Mouse (Mus musculus): ENCODE results near the gene Rps8. TPM values are rescaled to one million over a fixed set of nuclear protein-coding genes. Genes with fewer than 3 reads are reported as not detected.

Gene Rps8
- total RNA-seq, 2 experiments from 2014 or later, result 576 to 601 TPM

- DNase-seq (ENCODE audit: low spot score in 2 of 2), result no peak
Observed at GRCm38 (mm10) chr4:117148815-117149214, 7.2 kb downstream of the Rps8 start.

DNA sequence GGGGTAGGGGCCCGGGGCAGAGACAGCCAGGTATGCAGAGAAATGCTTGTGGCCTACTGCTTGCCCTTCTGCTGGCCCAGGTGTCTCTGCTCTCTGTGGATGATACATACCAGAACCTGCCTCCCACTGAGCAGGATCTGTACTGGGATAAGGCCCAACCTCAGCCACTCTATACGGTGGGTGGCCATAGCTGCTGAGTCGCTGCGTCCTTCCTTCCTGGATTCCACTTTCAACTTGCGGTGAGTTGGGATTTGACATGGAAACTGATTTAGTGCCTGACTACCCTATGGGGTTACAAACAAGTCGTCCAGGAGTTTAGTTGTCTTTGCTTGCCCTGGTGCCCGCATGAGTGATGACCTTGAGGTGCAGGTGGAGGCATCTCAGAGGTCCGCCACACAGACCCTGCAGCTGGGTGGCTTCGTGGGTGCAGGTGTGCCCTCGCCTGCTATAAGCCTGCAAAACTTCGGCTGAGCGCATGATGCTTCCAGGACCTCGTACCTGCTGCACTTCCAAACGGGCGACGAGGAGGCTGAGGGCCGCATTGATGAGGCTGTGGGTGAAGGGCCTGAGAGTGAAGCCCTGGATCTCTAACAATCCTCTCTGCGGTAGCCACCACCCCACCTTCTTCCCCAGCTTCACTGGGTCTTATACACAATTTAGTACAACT is 7.9 kb downstream of the Rps8 start:
- DNase-seq (ENCODE audit: low spot score in 2 of 2), result no peak

DNA sequence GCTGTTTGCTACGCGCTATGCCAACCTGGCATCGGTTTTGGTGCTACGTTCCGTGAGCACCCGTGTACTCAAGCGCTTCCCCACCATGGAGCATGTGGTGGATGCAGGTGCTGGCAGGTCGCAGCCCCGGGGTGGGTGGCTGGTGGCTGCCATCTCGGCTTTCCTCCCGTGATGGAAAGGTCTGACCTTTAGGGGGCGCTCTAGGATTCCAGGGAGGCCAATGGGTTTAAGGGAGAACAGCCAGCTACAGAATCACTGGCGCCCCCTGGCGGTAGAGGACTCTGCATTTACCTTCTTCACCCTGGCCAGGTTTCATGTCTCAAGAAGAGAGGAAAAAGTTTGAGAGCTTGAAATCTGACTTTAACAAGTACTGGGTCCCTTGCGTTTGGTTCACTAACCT is 9.9 kb downstream of the Rps8 start:
- DNase-seq (ENCODE audit: low spot score in 2 of 2), result peak; percentile 64 to 87

DNA sequence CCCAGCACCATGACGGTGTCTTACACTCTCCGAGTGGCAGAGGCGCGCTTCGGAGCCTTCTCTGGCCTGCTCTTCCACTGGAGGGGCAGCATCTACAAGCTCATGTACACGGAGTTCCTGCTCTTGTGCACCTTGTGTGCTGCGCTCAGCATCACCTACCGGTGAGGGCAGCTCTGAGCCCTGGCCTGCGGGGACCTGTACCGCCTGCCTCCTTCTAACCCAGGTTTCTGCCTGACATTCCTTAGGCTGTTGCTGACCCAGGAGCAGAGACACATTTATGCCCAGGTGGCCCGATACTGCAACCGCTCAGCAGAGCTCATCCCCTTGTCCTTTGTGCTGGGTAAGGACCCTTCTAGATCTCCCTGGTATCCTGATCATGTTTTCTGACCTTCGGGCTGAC is 10.8 kb downstream of the Rps8 start:
- DNase-seq (ENCODE audit: low spot score in 2 of 2), result no peak

DNA sequence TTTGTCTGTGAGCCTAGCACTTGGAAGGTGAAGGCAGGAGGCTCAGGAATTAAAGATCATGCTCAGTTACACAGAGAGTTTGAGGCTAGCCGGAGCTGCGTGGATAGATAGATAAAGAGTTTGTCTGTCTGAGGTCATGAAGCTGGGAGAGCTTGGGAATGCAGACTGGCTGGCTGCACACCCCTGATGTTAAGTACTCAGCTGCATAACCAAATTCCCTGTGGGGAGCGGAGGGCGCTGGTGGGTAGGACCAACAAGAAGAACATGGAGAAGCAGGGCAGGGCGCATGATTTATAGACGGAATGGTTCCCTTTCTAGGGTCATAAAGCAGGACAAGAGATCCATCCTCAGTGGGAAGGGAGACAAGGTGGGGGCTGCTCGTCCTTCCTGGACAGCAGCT is 13.0 kb downstream of the Rps8 start:
- no peak for DNase-seq (ENCODE audit: low spot score in 2 of 2)

DNA sequence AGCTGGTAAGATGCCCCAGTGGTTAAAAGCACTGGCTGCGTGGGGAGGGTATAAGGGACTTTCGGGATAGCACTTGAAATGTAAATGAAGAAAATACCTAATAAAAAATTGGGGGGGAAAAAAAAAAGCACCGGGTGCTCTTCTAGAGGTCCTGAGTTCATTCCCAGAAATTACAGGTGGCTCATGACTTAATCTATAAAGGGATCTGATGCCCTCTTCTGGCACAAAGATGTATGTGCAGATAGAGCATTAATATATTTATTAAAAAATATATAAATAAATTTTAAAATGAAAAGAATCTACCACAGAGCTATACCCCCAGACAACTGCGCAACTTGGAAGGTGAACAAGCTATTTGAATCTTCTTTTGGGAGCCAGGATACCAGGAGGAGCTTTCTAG is 15.4 kb downstream of the Rps8 start:
- no peak for DNase-seq (ENCODE audit: low spot score in 2 of 2)

DNA sequence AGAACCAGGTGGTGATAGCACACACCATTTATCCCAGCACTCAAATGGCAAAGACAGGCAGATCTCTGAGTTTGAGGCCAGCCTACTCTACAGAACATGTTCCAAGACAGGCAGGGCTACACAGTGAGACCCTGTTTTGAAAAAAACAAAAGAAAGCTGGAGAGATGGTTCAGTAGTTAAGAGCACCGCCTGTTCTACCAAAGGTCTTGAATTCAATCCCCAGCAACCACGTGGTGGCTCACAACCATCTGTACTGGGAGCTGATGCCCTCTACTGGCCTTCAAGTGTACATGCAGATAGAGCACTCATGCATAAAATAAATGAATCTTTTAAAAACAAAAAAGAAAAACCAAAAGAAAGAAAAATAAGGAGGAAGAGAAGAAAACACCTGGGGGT is 16.8 kb downstream of the Rps8 start:
- DNase-seq (ENCODE audit: low spot score in 2 of 2), result no peak

DNA sequence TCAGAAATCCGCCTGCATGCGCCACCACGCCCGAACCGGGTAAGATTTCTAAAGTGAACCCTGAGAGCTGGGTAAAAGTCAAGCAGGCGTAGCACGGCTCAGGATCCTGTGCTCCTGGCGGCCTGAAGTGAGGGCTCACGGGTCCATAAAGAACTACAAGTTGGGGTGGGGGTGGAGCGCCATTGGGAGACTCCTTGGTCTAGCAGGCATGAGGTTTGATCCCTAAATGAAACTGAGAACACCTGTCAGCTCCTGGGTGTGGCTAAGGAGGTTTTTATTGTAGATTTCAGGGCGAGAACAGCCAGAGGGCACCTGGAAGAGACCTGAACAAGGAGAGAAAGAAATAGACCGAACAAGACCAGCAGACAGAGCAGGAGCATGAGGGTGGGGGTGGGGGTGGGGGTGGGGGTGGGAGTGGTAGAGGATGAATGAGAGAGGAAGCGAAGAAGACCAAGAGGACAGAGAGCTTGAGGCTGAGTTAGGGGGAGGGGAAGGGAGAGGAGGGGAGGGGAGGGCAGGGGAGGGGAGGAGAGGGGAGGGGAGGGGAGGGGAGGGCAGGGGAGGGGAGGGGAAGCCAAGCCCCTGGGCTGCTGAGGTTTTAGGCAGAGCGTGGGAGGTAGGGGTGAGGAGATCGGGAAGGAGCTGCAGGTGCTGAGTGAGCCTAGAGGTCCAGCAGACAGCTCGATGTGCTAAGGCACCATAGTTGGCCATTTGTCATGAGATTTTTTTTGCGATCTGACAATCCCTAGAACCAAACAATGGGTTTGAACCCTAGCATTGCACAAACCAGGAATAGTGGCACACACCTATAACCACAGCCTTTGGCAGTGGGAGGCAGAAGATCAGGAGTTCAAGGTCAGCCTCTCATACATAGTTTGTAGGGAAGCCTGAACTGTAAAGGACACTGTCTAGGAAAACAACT is 17.5 kb downstream of the Rps8 start:
- DNase-seq (ENCODE audit: low spot score in 2 of 2), result no peak

DNA sequence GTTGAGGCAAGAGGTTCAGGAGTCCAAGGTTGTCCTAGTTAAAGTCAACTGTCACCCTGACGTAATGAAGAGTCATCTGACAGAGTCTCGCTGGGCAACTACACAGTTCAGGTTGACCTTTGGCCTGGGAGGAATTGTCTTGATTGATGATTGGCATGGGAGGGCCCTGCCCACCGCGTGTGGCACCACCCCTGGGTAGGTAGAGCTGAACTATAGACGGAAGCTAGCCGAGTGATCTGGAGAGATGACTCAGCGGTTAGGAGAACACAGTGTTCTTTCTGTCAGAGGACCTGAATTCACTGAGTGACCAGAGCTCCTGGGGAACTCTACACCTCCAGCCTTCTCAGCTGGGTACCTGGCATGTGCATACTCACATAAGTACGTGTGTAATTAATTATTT is 20.0 kb downstream of the Rps8 start:
- no peak for DNase-seq (ENCODE audit: low spot score in 2 of 2)

- DNase-seq (ENCODE audit: low spot score in 2 of 2), result no peak
Observed at GRCm38 (mm10) chr4:117134601-117134995, 21.4 kb downstream of the Rps8 start.

DNA sequence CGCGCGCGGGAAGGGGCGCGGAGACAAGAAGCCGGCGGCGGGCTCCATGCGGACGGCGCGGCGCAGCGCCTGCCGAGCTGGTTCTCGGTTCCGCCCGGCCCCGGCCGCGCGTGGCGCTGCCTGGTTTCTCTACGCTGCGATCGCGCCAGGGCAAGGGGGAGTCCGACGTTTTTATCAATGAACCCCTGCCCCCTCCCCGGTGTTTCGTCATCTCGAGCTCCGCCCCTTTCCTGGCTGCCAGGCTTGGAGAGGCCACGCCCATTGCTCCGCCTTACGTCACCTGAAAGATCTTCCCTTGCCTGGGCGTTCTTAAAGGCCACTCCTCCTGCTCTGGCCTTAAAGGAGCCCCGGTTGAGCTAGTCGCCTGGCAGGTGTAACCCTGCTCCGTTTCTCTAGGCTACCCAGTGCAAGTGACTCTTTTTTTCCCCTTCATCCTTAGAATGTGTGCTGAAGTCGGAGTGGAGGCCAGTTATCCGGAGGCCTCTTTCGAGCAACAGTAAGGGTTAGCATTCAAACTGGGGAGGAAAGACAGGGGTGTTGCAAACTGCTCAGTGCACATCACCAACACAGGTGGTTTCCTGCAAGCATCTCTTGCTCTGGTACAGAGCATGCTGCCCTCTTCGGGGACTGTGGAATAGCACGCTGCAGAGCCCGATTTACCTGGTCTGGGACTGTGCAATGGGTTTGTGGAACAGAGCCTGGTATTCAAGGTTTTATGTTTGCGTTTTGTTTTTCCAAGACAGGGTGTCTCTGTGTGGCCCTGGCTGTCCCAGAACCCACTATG is 22.0 kb downstream of the Rps8 start, which contains the start of gene Plk3:
Gene Plk3, minus strand, starts transcription at position 147 of the 784 bp plus-strand sequence.
- DNase-seq (ENCODE audit: low spot score in 2 of 2), result peak; percentile 95 to 99

DNA sequence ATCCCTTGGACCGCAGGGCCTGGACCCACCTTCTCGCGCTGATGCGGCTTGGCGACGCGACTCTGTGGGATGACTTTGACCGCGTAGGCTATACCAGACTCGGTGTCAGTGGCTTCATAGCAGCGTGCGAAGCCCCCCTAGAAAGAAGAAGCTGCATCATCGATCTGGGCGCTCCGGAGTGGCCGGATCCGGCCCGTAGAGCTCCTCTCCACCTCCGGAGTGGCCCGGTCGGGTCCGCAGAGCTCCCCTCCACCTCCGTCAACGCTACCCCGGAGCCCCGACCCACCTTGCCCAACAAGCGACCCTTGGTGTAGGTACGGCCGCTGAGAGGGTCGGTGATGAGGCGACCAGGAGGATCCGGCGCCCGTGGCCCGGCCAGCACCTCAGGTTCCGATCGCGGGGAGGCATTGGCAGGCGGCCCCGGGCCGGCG is 22.7 kb downstream of the Rps8 start:
- no peak for DNase-seq (ENCODE audit: low spot score in 2 of 2)

DNA sequence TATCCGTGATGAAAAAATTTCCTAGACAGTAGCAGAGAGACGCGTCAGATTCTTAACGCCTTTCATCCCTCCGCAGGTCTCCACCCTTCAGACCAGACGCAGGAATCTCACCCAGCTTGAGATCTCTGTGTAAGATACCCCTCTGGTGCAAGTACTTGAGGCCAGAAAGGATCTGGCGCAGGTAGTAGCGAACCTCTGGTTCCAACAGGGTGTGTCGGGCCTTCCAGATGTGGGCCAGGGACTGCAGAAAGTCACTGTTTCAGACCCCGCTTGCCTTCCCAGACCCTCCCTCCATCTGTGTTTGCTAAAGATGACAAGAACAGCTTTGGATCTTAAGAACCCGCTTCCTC is 23.3 kb downstream of the Rps8 start:
- no peak for DNase-seq (ENCODE audit: low spot score in 2 of 2)

GRCm38 (mm10) chr4:117131890-117132793 is 23.9 kb downstream of the Rps8 start:
- DNase-seq (ENCODE audit: low spot score in 2 of 2), result no peak

DNA sequence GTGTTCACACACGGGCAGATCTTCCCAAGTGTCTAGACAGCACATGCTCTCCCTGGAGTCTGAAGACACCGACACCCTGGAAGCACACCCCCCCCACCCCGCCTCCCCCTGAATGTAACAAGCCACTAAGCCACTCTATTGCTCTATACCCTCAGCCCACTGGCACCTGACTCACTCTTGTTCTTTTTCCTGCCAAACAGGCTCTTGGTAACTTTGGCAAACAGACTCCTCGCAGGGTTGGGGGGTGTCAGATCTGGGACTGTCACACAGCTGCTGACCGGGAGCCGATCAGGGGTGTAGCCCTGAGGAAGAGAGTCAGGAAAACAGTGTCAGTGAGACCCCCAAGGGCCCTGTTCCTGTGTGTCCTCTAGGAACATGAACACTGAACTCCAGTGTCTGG is 24.8 kb downstream of the Rps8 start:
- no peak for DNase-seq (ENCODE audit: low spot score in 2 of 2)

- DNase-seq (ENCODE audit: low spot score in 2 of 2), result no peak
Observed at GRCm38 (mm10) chr4:117130790-117131189, 25.3 kb downstream of the Rps8 start.

- DNase-seq (ENCODE audit: low spot score in 2 of 2), result no peak
Observed at GRCm38 (mm10) chr4:117127991-117128686, 27.9 kb downstream of the Rps8 start.

- DNase-seq (ENCODE audit: low spot score in 2 of 2), result no peak
Observed at GRCm38 (mm10) chr4:117126675-117127290, 29.3 kb downstream of the Rps8 start, which contains the start of gene Tctex1d4. Tctex1d4 (plus strand) TSS chr4:117126794.

GRCm38 (mm10) chr4:117125910-117126674 is 30.0 kb downstream of the Rps8 start:
- DNase-seq (ENCODE audit: low spot score in 2 of 2), result no peak
